Mouse (Mus musculus) ES-CJ7 (cell line): ENCODE results near the gene Zbed3.

Experiments used
- DNase-seq: peaks from one replicate; pipeline ENCODE4 v3.0.0; 2011; ENCODE audit warnings: low read depth, low spot score

The Zbed3 gene

DNA sequence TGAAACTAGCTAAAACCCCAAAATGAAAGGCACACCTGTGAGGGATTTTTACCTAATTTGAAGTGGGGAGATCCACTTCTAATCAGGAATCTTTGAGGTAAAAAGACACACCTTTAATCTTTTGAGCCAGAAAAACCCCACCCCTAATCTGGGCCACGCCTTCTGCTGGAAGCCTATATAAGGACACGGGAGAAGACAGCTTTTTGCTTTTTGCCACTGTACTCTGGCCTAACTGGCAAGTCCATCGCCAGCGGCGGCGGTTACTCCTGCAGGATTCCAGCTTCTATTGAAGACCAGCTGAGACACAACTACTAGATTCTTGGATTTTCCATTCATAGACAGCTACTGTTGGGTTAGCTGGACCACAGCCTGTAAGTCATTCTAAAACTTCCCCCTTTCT lies at the start of gene Zbed3:
Gene Zbed3, plus strand, starts transcription at position 213 of the 400 bp plus-strand sequence.
- DNase-seq: no peak

DNA sequence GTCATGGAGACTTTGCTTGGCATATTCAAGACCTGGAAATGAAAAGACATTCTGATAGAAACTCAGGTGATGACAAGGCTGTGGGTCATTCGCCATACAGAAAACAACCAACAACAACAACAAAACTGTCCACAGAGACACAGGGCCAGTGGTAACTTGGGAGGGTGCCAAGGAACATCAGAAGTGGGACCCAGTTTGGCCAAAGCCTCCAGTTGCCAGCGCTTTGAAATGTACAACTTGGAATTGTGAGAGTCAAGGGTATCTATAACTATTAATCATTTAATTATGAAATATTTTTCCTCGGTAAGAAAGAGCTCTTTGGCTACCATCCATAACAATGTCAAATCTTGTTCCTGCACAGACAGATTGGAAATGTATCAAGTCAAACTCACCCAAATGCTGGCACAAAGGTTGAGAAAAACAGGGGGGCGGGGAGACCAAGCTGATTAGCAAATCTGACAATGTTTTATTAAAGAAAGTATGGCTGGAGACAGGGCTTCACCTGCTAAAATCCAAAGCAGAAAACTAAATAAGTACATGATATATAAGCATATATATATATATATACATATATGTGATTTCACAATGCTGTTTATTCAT lies 44.9 kb upstream of the Zbed3 start:
- no peak for DNase-seq

DNA sequence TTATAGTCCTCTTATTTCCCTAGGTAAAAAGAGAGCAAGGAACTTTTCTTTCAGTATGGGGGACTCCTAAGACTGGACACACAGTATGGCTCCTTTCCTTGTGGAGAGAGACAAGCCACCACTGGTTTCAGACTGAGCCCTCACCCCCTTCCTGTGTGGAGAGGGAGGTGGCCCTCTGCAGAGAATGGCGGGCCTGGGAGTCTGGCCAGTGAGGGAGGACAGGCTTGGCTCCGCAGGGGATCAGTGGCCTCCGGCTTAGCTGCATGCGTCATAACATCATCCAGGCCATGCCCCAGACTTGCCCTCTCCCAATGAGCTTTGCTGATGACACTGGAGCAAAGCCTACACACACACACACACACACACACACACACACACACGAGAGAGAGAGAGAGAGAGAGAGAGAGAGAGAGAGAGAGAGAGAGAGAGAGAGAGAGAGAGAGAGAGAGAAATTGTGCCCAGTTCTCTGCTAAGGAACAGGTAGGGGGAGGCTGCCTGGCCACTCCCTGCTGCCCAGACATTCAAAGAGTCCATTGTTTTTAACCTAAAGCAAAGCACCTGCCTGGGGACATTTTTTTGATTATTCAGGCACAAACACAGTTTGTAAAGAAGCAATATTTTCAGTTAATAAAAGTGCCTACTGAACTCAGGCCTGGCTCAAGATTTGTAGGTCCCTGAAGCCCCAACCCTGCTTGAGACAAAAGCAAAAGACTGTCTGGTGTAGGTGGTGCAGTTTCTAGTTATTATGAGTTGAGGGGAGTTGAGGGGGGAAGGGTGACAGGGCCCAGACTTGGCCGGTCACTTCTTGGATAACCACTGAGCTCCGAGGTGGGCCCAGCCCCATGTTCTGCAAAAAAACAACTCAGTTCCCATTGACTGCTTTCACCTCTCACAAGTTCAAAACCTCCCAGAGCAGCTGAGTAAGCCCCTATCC lies 41.4 kb upstream of the Zbed3 start:
- DNase-seq: no peak

DNA sequence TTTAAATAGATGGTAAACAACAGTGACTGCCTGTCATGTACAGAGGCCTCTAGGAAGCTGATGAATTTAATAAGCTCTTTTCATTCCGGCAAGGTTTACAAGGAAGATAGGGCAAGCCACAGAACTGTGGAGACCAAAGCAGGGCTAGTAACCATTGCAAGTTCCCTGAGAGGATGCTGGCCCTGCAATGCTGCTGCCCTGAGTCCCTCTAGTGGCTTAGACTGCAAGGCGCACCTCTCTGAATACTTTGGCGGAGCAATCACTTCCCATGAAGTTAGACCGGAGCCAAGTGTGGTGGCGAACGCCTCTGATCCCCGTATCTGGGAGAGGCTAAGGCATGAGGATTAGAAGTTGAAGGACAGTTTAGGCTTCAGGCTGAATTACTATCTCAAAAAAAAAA lies 36.4 kb upstream of the Zbed3 start:
- DNase-seq: peak; percentile 81

DNA sequence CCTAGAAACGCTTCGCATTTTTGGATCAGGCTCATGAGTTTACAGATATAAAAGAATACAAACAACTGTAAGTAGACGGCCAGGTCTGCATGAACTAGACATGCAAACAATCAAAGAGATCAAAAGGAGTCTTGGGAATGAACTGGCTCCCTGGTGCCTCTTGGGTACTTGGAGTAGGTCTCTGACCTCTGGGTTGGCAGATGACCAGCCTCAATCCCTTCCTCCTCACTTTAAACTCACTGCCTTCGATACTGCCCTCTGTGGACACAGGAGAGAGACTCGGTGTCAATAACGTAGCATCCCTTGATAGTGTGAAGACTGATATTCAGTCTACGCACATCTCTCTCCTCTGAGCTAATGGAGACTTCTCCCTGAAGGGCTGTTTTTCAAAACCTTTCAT lies 35.4 kb upstream of the Zbed3 start:
- DNase-seq: no peak

DNA sequence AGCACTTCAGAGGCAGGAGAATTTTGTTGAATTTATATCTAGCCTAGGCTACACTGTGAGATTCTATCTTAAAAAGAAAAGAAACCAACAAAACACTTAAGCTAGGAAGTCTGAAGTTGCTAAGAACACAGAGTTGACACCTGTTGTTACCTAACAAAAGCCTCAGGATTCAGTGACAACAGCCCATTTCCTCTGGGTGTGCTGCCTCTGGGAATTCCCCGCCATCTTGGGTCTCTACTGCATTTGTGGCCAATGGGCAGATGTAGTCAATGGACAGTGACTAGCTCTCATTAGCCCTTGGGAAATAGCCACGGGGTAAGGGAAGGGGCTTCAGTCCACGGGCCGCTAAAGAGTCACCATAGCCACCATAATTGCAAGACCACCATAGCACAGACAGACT lies 31.4 kb upstream of the Zbed3 start:
- DNase-seq: peak; percentile 56

DNA sequence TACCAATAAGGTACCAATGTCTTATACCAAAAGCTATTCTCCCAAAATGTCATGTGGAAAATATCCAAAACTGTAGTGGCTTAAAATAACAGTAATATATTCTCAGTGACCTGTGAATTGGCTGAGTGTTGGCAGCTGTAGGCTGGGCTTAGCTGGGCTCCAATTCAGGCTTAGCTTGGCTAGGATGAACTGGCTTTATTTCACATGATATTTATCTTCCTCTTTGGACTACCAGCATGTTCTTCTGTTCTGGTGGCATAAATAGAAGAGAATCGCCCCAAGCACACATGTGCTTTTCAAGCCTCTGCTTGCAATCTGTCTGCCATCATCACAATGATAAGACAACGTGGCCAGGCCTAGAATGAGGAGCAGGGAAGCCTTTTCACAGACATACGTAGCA lies 23.5 kb upstream of the Zbed3 start:
- no peak for DNase-seq

DNA sequence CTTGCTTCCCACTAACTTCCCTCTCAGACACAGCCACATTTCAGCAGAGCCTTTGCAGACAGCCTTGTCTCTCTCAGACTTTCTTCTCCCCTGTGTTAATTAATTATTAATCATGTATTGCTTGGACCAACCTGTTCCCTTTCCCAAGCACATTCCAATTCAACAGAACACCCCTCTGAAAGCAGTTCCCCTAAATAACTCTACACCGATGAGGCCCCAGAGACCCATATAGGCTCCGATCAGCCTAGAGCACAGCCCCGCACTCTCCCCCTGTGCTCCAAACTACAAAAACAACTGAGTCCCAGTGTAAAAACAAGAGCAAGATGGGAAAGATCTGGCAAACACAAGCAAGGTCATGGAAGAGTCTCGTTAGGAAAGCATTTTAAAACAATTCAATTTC lies 16.8 kb upstream of the Zbed3 start:
- DNase-seq: no peak

DNA sequence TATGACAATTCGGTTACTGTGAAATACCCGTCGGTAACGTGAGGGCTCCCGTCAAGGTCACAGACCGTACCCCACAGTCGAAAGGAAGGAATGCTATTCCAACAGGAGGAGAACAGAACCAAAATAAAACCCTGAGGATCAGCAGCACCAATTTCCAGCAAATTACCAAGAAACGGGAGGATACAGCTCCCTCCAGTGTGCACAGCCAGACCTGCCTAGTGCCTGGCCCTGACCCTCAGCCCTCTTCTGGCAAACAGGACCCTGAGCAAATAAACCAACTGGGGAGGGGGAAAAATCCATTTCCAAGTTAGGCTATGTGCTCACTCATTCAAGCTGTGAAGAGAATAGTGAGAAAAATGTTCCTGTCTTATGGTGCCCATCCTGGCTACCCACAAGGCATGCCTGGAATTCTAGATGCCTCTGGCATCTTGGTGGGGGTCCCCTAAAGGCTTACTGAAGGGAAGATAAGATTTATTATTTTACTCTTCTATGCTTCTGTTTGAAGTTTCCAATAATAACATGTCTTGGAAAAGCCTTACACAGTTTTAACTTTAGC lies 16.2 kb upstream of the Zbed3 start:
- no peak for DNase-seq

DNA sequence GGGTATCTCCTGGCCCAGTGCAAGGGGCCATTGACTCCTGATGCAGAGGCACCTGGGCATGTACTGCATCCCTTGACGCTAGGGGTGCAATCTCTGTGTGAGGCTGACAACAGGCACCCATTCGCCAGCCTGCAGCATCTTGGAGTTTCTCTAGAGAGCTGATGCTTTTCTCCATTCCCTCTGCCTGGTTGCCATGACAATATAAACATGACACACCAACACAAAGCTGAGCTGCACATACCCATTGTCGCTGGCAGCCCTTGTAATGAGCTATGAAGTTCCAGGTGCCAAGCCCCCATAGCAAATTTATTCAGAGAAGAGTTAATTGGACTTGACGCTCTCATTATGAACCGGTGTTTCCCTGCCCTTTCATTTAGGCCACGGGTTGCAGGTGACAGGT lies 11.4 kb upstream of the Zbed3 start:
- no peak for DNase-seq

DNA sequence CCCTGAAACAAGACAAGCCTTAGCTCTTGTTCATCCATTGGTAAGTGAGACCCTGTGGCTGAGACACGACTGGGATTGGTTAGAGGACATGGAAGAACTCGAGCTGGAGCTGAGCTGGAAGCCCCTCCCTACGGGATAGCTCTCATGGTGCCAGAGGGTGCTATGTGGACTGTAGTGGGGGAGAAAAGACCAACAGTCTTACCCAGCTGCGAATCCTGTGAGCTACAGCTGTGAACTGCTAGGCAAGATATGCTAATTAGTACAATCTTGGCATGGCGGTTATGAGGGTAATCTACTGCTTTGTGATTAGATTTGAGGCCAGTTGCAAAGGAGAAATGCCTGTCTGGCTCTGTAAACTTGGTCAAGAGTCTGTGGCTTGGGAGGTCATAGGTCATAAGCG lies 4.3 kb upstream of the Zbed3 start:
- no peak for DNase-seq

DNA sequence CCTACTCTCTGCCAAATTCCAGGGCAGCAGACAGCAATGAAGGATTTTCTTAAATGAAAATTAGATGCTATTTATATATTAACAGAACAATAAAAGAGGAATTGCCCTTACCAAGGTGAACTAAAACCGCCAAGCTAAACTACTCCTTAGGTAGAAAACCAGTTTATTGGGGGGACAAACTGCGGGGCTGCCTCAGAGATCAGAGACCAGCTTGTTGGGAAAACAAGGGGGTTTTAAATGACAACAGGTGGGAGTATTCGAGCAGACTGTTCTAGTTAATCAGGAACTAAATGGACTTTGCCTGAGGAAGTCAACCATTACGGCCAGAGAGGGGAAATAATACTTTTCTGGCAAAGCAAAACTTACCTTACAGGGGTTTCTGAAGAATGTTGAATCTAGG lies 3.0 kb upstream of the Zbed3 start:
- DNase-seq: no peak

DNA sequence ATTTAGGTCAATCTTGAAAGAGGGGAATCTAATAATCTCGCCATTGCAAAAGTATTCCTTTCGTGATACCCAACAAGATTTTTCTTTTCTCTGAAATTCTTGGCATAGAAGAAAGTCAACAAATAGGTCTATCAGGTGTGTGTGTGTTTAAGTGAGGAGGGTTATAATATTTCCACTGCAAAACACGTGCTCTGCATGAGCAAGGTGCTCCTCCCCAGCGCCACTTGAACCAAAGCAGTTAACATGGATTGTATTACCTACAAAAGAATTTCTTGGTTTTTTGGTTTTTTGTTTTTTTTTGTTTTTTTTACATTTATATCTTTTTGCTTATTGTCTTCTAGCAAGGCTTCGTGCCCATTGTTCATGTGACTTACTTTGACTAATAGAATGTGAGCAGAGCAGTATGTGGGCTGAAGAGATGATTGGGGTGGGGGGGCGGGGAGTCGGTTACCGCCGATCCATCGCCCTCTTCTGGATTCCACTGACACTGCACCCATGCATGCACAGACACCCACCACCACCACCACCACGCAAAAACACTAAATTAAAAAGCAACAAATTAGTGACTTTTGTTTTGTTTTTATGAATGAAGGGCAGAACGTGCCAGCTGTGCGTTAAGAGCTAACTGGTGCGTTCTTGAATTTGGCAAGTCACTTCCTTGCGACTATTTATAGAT lies 676 bp downstream of the Zbed3 start:
- DNase-seq: peak; percentile 59

DNA sequence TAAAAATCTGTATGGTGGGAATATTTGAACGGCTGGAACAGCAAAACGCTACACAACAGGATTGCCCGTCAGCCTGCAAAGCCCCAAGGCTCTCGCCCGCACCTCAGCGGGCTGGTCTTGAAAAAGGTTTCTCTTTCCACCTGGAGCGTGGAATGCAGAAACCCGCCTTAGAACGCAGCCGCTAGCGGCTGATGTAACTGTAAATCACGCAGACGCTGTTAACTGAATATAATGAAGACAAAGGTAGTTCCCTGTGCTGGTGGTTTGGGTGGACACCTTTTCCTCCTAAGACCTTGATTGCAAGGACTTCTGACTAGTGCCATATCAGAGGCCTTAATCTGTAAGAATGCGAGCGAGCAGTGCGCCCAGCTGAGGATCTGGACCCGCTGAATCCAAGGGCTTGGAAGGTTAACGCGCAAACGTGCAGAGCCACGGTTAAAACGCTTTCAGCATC lies 1.2 kb downstream of the Zbed3 start:
- peak; percentile 51 for DNase-seq

DNA sequence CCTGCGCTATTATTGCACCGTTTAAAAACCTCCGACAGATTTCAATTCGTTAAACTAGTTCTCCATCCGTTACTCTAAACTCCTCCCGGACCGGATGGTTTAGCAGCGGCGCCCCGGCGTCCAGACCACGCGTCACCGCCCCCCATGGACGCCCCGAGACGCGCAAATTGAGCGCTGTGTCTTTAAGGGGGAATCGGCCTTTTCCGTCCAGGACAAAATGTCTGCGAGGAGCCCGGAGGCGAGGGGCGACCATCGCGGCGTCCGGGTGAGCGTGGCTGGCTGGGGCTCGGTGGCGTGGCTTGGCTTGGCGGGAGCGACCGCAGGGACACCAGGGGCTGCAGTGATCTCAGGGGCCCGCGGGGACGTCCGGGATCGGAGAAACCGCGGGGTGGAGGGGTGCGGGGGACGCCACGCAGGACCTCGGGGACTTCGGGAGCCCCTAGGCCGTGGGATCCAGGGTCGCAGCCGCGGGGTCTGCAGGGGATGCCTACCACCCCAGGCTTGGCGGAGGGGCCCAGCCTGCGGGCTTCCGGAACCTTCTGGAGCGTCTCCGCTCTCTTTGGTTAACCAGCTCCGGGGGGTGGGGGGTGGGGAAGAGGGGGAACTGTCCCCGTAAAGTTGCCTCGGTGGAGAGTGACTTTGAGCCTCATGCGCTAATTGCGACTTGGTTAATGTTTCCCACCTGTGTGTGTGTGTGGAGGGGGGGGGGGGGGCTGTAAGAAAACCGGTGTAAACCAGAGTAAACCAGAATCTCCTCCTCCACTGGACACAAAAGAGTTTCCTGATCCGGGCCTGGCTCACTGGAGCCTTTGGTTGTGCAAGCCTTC lies 1.9 kb downstream of the Zbed3 start:
- peak; percentile 89 for DNase-seq

DNA sequence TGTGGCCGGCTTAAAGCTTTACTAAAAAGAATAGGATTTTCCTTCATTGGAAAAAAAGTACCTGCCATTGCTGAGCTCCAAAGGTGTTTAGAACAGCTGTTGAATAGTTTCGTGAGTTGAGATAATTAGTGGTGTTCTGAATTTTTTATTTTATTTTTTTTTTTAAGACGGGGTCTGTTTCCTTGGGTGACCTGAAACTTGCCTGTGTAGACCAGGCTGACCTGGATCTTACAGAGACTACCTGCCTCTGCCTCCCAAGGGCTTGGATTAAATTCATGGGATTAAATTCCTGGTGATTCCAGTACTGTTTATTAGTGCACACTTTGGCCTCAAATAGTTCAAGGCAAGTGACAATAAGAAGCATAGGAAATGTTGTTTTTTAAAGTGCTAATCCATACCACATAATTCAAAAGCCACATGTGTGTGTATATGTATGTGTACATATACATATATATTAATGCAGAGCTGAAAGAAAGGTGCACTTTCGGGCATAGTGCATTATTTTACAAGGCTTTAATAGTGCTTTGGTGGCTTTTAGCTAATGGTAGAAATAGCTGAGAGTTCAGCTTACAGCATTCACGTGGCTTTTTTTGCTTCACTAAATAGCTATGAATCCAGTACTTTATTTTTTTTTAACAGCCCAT lies 2.6 kb downstream of the Zbed3 start:
- no peak for DNase-seq

DNA sequence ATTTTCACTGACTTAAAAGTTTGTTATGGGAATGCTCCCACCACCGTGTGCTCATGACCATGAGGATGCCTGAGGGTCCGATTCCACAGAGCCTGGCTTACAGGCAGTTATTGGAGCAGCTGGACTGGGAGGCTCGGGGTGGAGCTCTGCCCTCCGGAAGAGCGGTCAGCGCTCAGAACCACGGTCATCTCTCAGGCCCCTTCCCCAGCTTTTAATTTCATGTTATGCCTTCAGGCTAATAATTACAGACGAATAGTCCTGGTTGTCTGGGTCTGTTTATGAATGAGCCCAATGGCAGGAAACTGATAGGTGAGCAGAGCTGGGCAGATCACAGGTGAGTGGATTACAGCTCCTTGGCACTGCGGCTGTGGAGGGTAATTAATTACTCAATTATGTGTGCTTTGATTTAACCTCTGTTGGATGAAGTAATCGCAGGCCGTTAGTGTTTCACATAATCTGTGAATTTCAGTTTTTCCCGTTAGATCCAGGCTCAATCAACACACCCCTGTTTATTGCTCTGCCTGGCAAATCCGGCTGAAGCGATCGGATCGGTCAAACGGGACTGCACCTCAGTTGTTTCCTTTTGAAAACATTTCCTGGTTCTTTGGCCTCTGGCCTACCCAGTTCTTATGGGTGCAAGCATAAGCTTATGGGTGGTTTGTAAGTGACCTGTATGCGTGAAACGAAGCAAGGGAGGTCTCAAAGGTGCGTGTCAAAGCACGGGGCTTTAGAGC lies 3.4 kb downstream of the Zbed3 start:
- no peak for DNase-seq

DNA sequence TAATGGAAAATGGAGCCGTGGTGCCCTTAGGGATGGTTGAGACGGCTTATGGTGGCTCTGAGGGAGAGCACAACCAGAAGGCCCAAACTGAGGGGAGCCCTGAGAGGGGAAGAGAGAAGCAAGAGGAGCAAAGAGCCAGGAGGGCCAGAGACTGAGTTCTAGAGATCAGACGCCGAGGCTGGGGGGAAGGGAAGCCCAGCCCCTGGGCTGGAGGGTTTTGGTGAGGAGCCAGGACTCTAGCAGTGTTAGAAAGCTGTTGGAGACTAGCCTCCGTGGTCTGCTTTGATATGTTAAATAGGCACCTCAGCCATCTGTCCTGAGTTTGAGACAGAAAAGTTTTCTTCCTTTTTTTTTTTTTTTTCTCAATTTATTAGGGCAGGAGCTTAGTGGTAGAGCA lies 3.9 kb downstream of the Zbed3 start:
- peak; percentile 87 for DNase-seq

DNA sequence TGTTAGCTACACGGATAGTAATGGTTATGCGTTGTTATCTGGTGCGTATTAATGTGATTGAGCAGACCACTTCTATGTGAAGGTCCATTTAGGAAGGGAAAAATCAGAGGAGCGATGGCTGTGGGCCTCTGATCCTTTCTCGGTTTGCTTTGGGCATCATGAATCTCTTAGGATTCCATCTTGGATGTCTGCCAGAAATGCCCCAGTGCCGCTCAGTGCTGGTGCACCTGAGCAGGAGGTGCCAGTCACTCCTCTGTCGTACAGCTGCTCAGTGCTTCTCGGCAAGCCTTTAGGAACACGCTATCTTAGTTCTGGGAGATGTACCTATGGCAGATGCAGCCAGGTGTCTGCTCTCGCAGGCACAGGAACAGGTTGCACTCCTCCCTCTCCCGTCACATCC lies 5.4 kb downstream of the Zbed3 start:
- DNase-seq: no peak

DNA sequence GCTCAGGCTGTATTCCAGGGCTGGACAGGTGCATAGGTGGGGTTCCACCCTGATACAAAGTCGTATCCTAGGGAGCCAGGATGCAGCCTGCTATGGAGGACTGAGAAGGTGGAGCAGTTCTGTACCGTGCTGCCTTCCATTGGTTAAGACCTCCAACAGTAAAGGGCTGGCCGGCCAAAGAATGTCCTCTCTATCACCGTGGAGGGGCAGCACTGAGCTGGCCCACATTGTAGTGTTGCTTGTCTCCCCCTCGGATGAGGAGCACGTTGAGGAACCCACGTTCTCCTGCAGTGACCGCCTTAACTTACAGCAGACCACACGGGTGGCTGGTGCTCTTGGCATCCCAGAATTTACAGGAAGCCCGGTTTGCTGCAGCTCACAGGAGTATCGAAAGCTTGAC lies 7.1 kb downstream of the Zbed3 start:
- peak; percentile 77 for DNase-seq
